Mouse (Mus musculus): Measurements from ENCODE around the gene Lrrn4. TPM values are rescaled to one million over a fixed set of nuclear protein-coding genes. Genes with fewer than 3 reads are reported as not detected.

Lrrn4 gene
- polyA plus RNA-seq, 1 experiment, result not detected

DNA sequence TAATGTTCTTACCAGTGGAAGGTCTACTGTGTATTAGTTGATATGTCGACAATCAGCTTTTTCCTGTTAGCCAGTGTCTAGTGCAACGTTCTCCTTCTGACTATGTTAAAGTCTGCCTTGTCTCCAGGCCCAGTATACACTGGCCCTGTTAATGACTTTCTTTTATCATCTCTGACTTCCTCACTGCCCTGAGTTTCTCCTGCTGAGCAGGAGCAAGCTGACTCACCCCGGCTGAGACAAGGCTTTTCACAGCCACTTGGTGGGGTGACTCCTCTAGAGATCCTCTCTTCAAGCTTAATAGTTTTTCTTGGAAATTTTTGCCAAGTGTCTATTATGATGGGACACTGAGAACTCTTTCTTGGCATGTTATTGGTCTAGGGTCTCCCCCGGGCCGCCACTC lies 24.4 kb downstream of the Lrrn4 start:
- Histone ChIP-seq H3K79me3 (ENCODE audit: low read depth) (peaks cover 21% of the 10 kb centered on the region), H3K36me3 (ENCODE audit: control insufficient read depth, insufficient read depth) (peaks cover 8% of the 10 kb centered on the region), H3K4me3 (ENCODE audit: insufficient read depth, poor library complexity, severe bottlenecking) (no peak overlapping the region), H3K79me2 (ENCODE audit: control insufficient read depth, insufficient read depth) (peaks cover 54% of the 10 kb centered on the region), H3K27me3 (ENCODE audit: control insufficient read depth, insufficient read depth, insufficient read length) (no peaks in the 10 kb centered on the region), H3ac (ENCODE audit: control insufficient read depth, insufficient read length, low read depth) (no peak overlapping the region)
- TF ChIP-seq FOSL1 (IDR thresholded peaks at IDR 0.05; ENCODE audit: insufficient read depth, low read length, poor library complexity, severe bottlenecking), result no peak
- no peak for TF ChIP-seq MYOD1 (IDR thresholded peaks at IDR 0.05; ENCODE audit: control insufficient read depth, insufficient read length, low read depth)
- TF ChIP-seq MAX (IDR thresholded peaks at IDR 0.05), result no peak
- TF ChIP-seq USF1 (IDR thresholded peaks at IDR 0.05; ENCODE audit: low read depth), result no peak
- no peak for TF ChIP-seq MYOG (IDR thresholded peaks at IDR 0.05; ENCODE audit: control insufficient read depth, extremely low read depth, insufficient read length)
- TF ChIP-seq CEBPB (IDR thresholded peaks at IDR 0.05; ENCODE audit: low read depth), result no peak
- TF ChIP-seq CTCF (IDR thresholded peaks at IDR 0.05; ENCODE audit: control insufficient read depth, insufficient read depth, insufficient read length), result no peak

DNA sequence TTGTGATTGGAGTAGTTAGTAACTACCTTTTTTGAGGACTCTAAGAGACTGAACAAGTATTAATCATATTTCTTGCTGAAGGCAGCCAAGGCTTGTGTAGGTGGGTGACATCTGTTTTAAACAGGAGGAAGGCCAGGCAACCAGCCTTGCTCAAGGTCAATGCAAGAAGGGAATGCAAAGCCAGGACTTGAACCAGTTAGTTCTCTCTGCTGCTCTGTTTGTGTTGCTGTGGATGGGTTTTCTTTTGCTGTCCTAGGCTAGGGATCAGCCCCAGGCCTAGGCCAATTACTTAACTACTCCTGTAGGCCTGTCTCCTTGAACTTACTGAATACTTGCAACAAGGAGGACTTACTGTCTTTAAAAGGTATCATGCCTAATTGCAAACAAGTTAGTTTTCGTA lies 27.6 kb downstream of the Lrrn4 start:
- H3K27me3 ChIP-seq (ENCODE audit: control insufficient read depth, insufficient read depth, insufficient read length), result no peaks in the 10 kb centered on the region
- peaks cover 64% of the 10 kb centered on the region for H3K79me2 ChIP-seq (ENCODE audit: control insufficient read depth, insufficient read depth)
- no peak overlapping the region for H3ac ChIP-seq (ENCODE audit: control insufficient read depth, insufficient read length, low read depth)
- H3K36me3 ChIP-seq (ENCODE audit: control insufficient read depth, insufficient read depth), result peaks cover 19% of the 10 kb centered on the region
- peaks cover 21% of the 10 kb centered on the region for H3K79me3 ChIP-seq (ENCODE audit: low read depth)
- TF ChIP-seq USF1 (IDR thresholded peaks at IDR 0.05; ENCODE audit: low read depth) (no peak), CTCF (IDR thresholded peaks at IDR 0.05; ENCODE audit: control insufficient read depth, insufficient read depth, insufficient read length) (no peak), MAX (IDR thresholded peaks at IDR 0.05) (no peak), MYOD1 (IDR thresholded peaks at IDR 0.05; ENCODE audit: control insufficient read depth, insufficient read length, low read depth) (no peak), MYOG (IDR thresholded peaks at IDR 0.05; ENCODE audit: control insufficient read depth, extremely low read depth, insufficient read length) (no peak), CEBPB (IDR thresholded peaks at IDR 0.05; ENCODE audit: low read depth) (no peak), FOSL1 (IDR thresholded peaks at IDR 0.05; ENCODE audit: insufficient read depth, low read length, poor library complexity, severe bottlenecking) (no peak)
- no peak overlapping the region for H3K4me3 ChIP-seq (ENCODE audit: insufficient read depth, poor library complexity, severe bottlenecking)

DNA sequence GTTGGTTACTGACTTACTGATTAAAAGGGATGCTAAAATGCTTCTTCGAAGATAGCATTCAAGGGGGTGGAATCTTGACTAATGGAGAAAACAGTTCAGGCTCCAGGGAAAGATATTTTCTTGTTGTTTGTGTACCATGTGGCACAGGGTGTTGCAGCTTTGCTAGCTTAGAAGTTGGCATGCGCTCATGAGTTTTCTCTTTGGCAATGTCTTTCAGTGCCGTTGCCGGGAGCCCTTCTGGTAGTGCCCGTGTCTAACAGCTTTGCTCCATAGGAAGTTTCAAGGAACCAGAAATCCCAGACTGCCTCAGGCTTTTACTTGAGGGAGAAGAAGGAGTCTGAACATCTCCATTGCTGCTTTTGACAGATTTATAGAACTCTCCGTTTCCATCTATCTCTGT lies 31.6 kb downstream of the Lrrn4 start:
- H3K36me3 ChIP-seq (ENCODE audit: control insufficient read depth, insufficient read depth), result peaks cover 16% of the 10 kb centered on the region
- peaks cover 21% of the 10 kb centered on the region for H3K79me3 ChIP-seq (ENCODE audit: low read depth)
- no peak overlapping the region for H3K4me3 ChIP-seq (ENCODE audit: insufficient read depth, poor library complexity, severe bottlenecking)
- no peak overlapping the region for H3ac ChIP-seq (ENCODE audit: control insufficient read depth, insufficient read length, low read depth)
- H3K79me2 ChIP-seq (ENCODE audit: control insufficient read depth, insufficient read depth), result peaks cover 53% of the 10 kb centered on the region
- TF ChIP-seq MYOD1 (IDR thresholded peaks at IDR 0.05; ENCODE audit: control insufficient read depth, insufficient read length, low read depth), result no peak
- TF ChIP-seq FOSL1 (IDR thresholded peaks at IDR 0.05; ENCODE audit: insufficient read depth, low read length, poor library complexity, severe bottlenecking), result no peak
- TF ChIP-seq CTCF (IDR thresholded peaks at IDR 0.05; ENCODE audit: control insufficient read depth, insufficient read depth, insufficient read length), result no peak
- no peak for TF ChIP-seq MYOG (IDR thresholded peaks at IDR 0.05; ENCODE audit: control insufficient read depth, extremely low read depth, insufficient read length)
- no peak for TF ChIP-seq USF1 (IDR thresholded peaks at IDR 0.05; ENCODE audit: low read depth)
- TF ChIP-seq CEBPB (IDR thresholded peaks at IDR 0.05; ENCODE audit: low read depth), result no peak
- TF ChIP-seq MAX (IDR thresholded peaks at IDR 0.05), result no peak
- H3K27me3 ChIP-seq (ENCODE audit: control insufficient read depth, insufficient read depth, insufficient read length), result no peaks in the 10 kb centered on the region

DNA sequence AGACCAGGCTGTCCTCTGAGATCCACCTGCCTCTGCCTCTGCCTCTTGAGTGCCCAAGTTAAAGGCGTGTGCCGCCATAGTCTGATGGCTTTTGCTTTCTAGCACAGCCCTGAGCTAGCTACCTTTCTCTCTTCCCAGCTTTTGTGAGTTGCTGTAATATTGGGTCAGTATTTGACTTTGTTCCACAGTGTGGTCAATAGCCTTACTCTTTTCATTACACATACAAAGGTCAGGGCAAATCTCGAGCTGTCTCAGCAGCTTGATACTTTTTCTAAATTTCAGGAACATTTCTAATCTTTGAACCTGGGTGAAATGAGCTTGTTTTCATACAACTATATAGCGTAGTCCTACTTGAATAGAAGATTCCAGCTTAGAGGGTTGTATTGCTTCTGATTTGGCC lies 32.3 kb downstream of the Lrrn4 start:
- no peak overlapping the region for H3K4me3 ChIP-seq (ENCODE audit: insufficient read depth, poor library complexity, severe bottlenecking)

DNA sequence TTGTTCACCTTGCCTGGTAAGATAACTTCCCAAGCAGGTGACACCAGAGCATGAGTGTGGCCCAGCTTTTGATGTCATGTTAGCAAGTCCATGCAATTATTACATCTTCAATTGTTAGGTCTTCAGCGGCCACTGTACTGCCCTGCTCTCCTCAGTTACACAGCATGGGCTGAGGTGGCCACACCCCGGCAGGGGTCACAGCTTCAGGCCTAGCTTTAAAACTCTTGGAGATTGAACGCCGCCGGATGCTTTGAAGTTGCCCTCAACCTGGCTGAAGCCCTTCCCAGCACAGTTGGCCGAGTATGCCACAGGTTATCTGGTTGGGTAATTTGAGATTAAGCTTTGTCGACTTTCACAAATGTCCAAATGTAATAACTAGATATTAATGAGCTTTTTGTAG lies 33.1 kb downstream of the Lrrn4 start:
- Histone ChIP-seq H3ac (ENCODE audit: control insufficient read depth, insufficient read length, low read depth) (peak overlapping the region; percentile 67), H3K4me3 (ENCODE audit: insufficient read depth, poor library complexity, severe bottlenecking) (peak overlapping the region; percentile 79), H3K36me3 (ENCODE audit: control insufficient read depth, insufficient read depth) (peaks cover 24% of the 10 kb centered on the region), H3K27me3 (ENCODE audit: control insufficient read depth, insufficient read depth, insufficient read length) (no peaks in the 10 kb centered on the region), H3K79me3 (ENCODE audit: low read depth) (peaks cover 21% of the 10 kb centered on the region), H3K79me2 (ENCODE audit: control insufficient read depth, insufficient read depth) (peaks cover 50% of the 10 kb centered on the region)
- TF ChIP-seq MAX (IDR thresholded peaks at IDR 0.05), result no peak
- no peak for TF ChIP-seq USF1 (IDR thresholded peaks at IDR 0.05; ENCODE audit: low read depth)
- no peak for TF ChIP-seq CEBPB (IDR thresholded peaks at IDR 0.05; ENCODE audit: low read depth)
- TF ChIP-seq FOSL1 (IDR thresholded peaks at IDR 0.05; ENCODE audit: insufficient read depth, low read length, poor library complexity, severe bottlenecking), result no peak
- no peak for TF ChIP-seq CTCF (IDR thresholded peaks at IDR 0.05; ENCODE audit: control insufficient read depth, insufficient read depth, insufficient read length)
- TF ChIP-seq MYOD1 (IDR thresholded peaks at IDR 0.05; ENCODE audit: control insufficient read depth, insufficient read length, low read depth), result no peak
- no peak for TF ChIP-seq MYOG (IDR thresholded peaks at IDR 0.05; ENCODE audit: control insufficient read depth, extremely low read depth, insufficient read length)

More for the DNA sequence above, 32.3 kb downstream of the Lrrn4 start:
- no peak overlapping the region for H3ac ChIP-seq (ENCODE audit: control insufficient read depth, insufficient read length, low read depth)
- TF ChIP-seq CEBPB (IDR thresholded peaks at IDR 0.05; ENCODE audit: low read depth) (no peak), MAX (IDR thresholded peaks at IDR 0.05) (no peak), MYOG (IDR thresholded peaks at IDR 0.05; ENCODE audit: control insufficient read depth, extremely low read depth, insufficient read length) (no peak), FOSL1 (IDR thresholded peaks at IDR 0.05; ENCODE audit: insufficient read depth, low read length, poor library complexity, severe bottlenecking) (no peak), MYOD1 (IDR thresholded peaks at IDR 0.05; ENCODE audit: control insufficient read depth, insufficient read length, low read depth) (no peak), USF1 (IDR thresholded peaks at IDR 0.05; ENCODE audit: low read depth) (no peak), CTCF (IDR thresholded peaks at IDR 0.05; ENCODE audit: control insufficient read depth, insufficient read depth, insufficient read length) (no peak)
- peaks cover 17% of the 10 kb centered on the region for H3K36me3 ChIP-seq (ENCODE audit: control insufficient read depth, insufficient read depth)
- peaks cover 21% of the 10 kb centered on the region for H3K79me3 ChIP-seq (ENCODE audit: low read depth)
- H3K27me3 ChIP-seq (ENCODE audit: control insufficient read depth, insufficient read depth, insufficient read length), result no peaks in the 10 kb centered on the region
- H3K79me2 ChIP-seq (ENCODE audit: control insufficient read depth, insufficient read depth), result peaks cover 50% of the 10 kb centered on the region

Data from C2C12 (cell line).